Comparison of ENCODE assay signal across 21 mouse cellular contexts in the genomic region with DNA sequence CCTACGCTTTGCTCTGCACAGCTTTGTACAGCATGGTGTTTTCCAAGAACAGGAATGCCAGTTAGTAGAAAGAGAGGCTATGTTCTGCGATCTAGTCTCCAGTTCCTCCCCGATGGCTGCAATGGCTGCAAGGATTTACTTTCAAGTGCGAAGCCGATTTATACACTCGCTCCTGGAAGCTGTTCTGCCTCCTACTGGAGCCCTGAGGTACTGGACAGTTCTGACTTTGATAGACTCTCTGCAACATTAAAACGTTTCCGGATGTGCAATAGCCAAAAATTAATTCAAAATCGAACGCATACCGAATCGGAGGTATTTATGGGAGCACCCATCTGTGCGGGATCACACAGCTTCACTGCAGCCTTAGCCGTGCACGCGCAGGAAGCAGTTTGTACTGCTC. TPM values are rescaled to one million over a fixed set of nuclear protein-coding genes. Genes with fewer than 3 reads are reported as not detected.
DNase-seq lines count a peak whose midpoint lies in the region; ATAC-seq and TF ChIP-seq lines count a peak whose summit lies in the region.
"Had no signal": no experiment of that assay in that cellular context is flagged by ENCODE, and none has a peak within 500 bp of the region (broad histone marks: within the 10 kb centered on the region; RNA-seq: fewer than 3 reads in every experiment).

No protein-coding gene starts in this region.

- H3K4me2 ChIP-seq in kidney, postnatal 0 days (ENCODE audit: low read length) = no peak overlapping the region
- H3K4me2 ChIP-seq: embryonic facial prominence, embryonic 12.5 days; heart, embryonic 13.5 days; hindbrain, embryonic 15.5 days; liver, embryonic 15.5 days; lung, embryonic 15.5 days; midbrain, embryonic 11.5 days had no signal

- no peak for TF ChIP-seq POLR2A in ES-Bruce4 (IDR thresholded peaks at IDR 0.05; ENCODE audit: insufficient read depth, low read length)
- TF ChIP-seq POLR2A in brain, embryonic 14.5 days (IDR thresholded peaks at IDR 0.05; ENCODE audit: borderline replicate concordance, extremely low read depth, insufficient read depth, insufficient read length, poor library complexity, severe bottlenecking) = no peak

- no peaks in the 10 kb centered on the region for H3K27me3 ChIP-seq in kidney, postnatal 0 days (ENCODE audit: insufficient read depth, low read length)
- H3K27me3 ChIP-seq in E14TG2a.4 (ENCODE audit: insufficient read depth, low read length) = no peaks in the 10 kb centered on the region
- H3K27me3 ChIP-seq in ES-Bruce4 (ENCODE audit: control insufficient read depth, insufficient read depth, low read length, poor library complexity, severe bottlenecking) = no peaks in the 10 kb centered on the region
- H3K27me3 ChIP-seq: embryonic facial prominence, embryonic 12.5 days; heart, embryonic 13.5 days; hindbrain, embryonic 15.5 days; liver, embryonic 15.5 days; lung, embryonic 15.5 days had no signal

- TF ChIP-seq CTCF in kidney, postnatal 0 days (IDR thresholded peaks at IDR 0.05; ENCODE audit: low read depth) = peak; percentile 47
- TF ChIP-seq CTCF in E14TG2a.4 (conservative IDR thresholded peaks at IDR 0.05; ENCODE audit: low read length) (peak; percentile 54), ES-Bruce4 (IDR thresholded peaks at IDR 0.05; ENCODE audit: low read depth, low read length) (peak; percentile 4)
- peak; percentile 28; the same call in 1 of the 2 replicates for TF ChIP-seq CTCF in brain, embryonic 14.5 days (IDR thresholded peaks at IDR 0.05; ENCODE audit: borderline replicate concordance, extremely low read depth, insufficient read depth, insufficient read length)

- 0 out of 2 replicates have a peak, but pooled peaks have one; percentile 43 for ATAC-seq in kidney, postnatal 0 days (replicated peaks; ENCODE audit: low FRiP score, low read depth)
- ATAC-seq: forebrain, embryonic 14.5 days had no signal

- H3K4me1 ChIP-seq in kidney, postnatal 0 days (replicated peaks; ENCODE audit: insufficient read depth, low read length) = no peaks in the 10 kb centered on the region
- H3K4me1 ChIP-seq in E14TG2a.4 (replicated peaks; ENCODE audit: low read depth, low read length) (peaks cover 22% of the 10 kb centered on the region), ES-Bruce4 (ENCODE audit: control insufficient read depth, insufficient read depth, low read length) (peaks cover 2% of the 10 kb centered on the region)
- H3K4me1 ChIP-seq: hindbrain, embryonic 15.5 days; liver, embryonic 15.5 days had no signal

- no peak for TF ChIP-seq EP300 in ES-Bruce4 (IDR thresholded peaks at IDR 0.05; ENCODE audit: insufficient read depth, low read depth, low read length)

- no peak overlapping the region for H3K9ac ChIP-seq in kidney, postnatal 0 days (ENCODE audit: low read depth, low read length)
- H3K9ac ChIP-seq in ES-Bruce4 (ENCODE audit: low read depth, poor library complexity, severe bottlenecking) = no peak overlapping the region
- H3K9ac ChIP-seq: embryonic facial prominence, embryonic 12.5 days; heart, embryonic 13.5 days; hindbrain, embryonic 15.5 days; liver, embryonic 15.5 days; lung, embryonic 15.5 days had no signal

- H3K9me3 ChIP-seq in kidney, postnatal 0 days (replicated peaks; ENCODE audit: low read length) = no peaks in the 10 kb centered on the region
- H3K9me3 ChIP-seq in E14TG2a.4 (ENCODE audit: low read length) (peaks cover 7% of the 10 kb centered on the region), ES-Bruce4 (replicated peaks; ENCODE audit: control insufficient read depth, insufficient read depth, low read length, poor library complexity, severe bottlenecking) (no peaks in the 10 kb centered on the region)
- H3K9me3 ChIP-seq: embryonic facial prominence, embryonic 12.5 days; hindbrain, embryonic 15.5 days; liver, embryonic 15.5 days had no signal

- no peak overlapping the region for H3K4me3 ChIP-seq in kidney, postnatal 0 days (replicated peaks; ENCODE audit: low read depth, low read length)
- H3K4me3 ChIP-seq in E14TG2a.4 (replicated peaks; ENCODE audit: low read length) = no peak overlapping the region
- H3K4me3 ChIP-seq in ES-Bruce4 (ENCODE audit: low read depth, low read length) = no peak overlapping the region
- H3K4me3 ChIP-seq: embryonic facial prominence, embryonic 12.5 days; gastrocnemius, adult 2 months; heart, embryonic 13.5 days; hindbrain, embryonic 15.5 days; liver, embryonic 15.5 days; lung, embryonic 15.5 days had no signal

- H3K27ac ChIP-seq in kidney, postnatal 0 days = no peak overlapping the region
- H3K27ac ChIP-seq in ES-Bruce4 (ENCODE audit: insufficient read depth, low read length) = no peak overlapping the region
- H3K27ac ChIP-seq: embryonic facial prominence, embryonic 12.5 days; gastrocnemius, adult 2 months; heart, embryonic 13.5 days; hindbrain, embryonic 15.5 days; liver, embryonic 15.5 days; lung, embryonic 15.5 days had no signal

- DNase-seq in kidney, postnatal 0 days (ENCODE audit: low spot score) = no peak
- no peak for DNase-seq in kidney, adult 18-20 months
- DNase-seq in brain, embryonic 14.5 days (ENCODE audit: low read depth) = no peak
- DNase-seq in gastrocnemius, postnatal 4 days (ENCODE audit: low spot score in 2 of 2) = no peak
- DNase-seq: adrenal gland, adult 8-10 months; cerebellum, adult 11 months; cerebellum, adult 9-10 months; cerebellum, postnatal 36 days; gastrocnemius, adult 2 months; heart, postnatal 10 days; kidney, postnatal 36 days had no signal

- WGBS in kidney, postnatal 0 days = 71% methylated on average over 16 of the region's 16 CpGs

- H3K36me3 ChIP-seq in kidney, postnatal 0 days (ENCODE audit: insufficient read depth, low read length) = no peaks in the 10 kb centered on the region
- H3K36me3 ChIP-seq in E14TG2a.4 (ENCODE audit: insufficient read depth, low read length) (no peaks in the 10 kb centered on the region), ES-Bruce4 (ENCODE audit: control insufficient read depth, insufficient read depth, low read length, poor library complexity, severe bottlenecking) (no peaks in the 10 kb centered on the region)
- H3K36me3 ChIP-seq: embryonic facial prominence, embryonic 12.5 days; hindbrain, embryonic 15.5 days; liver, embryonic 15.5 days; lung, embryonic 15.5 days had no signal

RNA-seq across cellular contexts. Expression of a gene that starts 58.6 kb away (rescaled TPM):
- polyA plus RNA-seq in kidney, postnatal 0 days (2015; fragmentation: Nextera tagmentation; extraction: Ambion mirVana) = 5.0 and 5.5 TPM in 2 replicates
- 2.1 and 4.2 TPM in 2 replicates for polyA plus RNA-seq in ES-Bruce4 (2011; ENCODE audit: insufficient read depth, insufficient read length, low read depth, missing spikeins)
- 28.2 and 34.8 TPM in 2 replicates for polyA plus RNA-seq in brain, embryonic 14.5 days (2012; rRNA removed)
- under 1 TPM; 0.71 to 0.96 TPM for total RNA-seq in gastrocnemius, postnatal 4 days (2021)
- total RNA-seq: gastrocnemius, adult 2 months; hematopoietic stem cell, adult 5-6 weeks had no signal

Comparison
In these comparisons a context has a peak if more than half of its experiments do, and no peak if none do; other contexts are left out.
1. CTCF ChIP-seq: peak in every context shown above with its lines; median percentile 54 in E14TG2a.4; 47 in kidney, postnatal 0 days; 28 in brain, embryonic 14.5 days; 4 in ES-Bruce4.